Mouse (Mus musculus) T-helper 2 cell (primary cell): ENCODE measurements around the gene Zfp42.

ENCODE experiments used
- in situ Hi-C: fragments of 300-600 bp; cut with MboI, MseI; formaldehyde crosslinking; loops from one replicate; pipeline ENCODE4 v1.15.1; 2025; ENCODE audit warnings: high pct_unique_total_duplicates

Gene Zfp42

GRCm38 (mm10) chr8:43306896-43307295 is at the start of gene Zfp42:
Gene Zfp42, minus strand, starts transcription at chr8:43306980.
- in situ Hi-C loops = no loop called here

- in situ Hi-C loops = loop anchor here (25.0 kb wide), 1 partner anchor 1094 kb away; no protein-coding TSS in a partner anchor
Measured at GRCm38 (mm10) chr8:43356069-43356770, 49.4 kb upstream of the Zfp42 start.

DNA sequence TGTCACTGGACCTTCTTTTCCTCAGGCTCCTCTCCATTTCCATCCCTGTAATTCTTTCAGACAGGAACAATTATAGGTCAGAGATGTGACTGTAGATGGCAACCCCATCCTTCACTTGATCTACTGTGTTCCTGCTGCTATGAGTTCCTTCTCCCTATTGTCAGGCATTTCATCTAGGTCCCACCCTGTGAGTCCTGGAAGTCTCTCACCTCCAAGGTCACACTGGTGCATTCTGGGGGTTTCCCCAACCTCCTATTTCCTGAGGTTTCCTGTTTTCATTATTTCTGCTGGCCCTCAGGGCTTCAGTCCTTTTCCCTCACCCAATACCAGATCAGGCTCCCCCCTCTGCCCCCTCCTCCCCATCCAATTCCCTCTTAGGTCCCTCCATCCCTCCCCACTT is 45.5 kb upstream of the Zfp42 start:
- in situ Hi-C loops = loop anchor here (25.0 kb wide), 1 partner anchor 1090 kb away; no protein-coding TSS in a partner anchor

GRCm38 (mm10) chr8:43338555-43338954 is 31.8 kb upstream of the Zfp42 start:
- in situ Hi-C loops = no loop called here

DNA sequence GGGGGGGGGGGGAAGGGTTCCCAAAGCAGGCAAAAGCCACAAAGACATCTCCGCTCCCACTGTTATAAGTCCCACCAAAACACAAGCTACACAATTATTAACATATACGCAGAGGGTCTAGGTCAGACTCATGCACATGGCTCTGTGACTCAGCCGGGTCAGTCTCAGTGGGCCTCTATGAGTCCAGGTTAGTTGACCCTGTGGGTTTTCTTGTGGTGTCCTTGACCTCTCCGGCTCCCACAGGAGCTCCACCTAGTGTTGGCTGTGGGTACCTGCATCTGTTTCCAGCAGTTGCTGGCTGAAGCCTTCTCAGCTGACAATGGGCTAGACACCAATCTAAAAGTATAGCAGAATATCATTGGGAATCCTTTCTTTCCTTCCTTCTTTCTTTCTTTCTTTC is 26.7 kb upstream of the Zfp42 start:
- in situ Hi-C loops = no loop called here

DNA sequence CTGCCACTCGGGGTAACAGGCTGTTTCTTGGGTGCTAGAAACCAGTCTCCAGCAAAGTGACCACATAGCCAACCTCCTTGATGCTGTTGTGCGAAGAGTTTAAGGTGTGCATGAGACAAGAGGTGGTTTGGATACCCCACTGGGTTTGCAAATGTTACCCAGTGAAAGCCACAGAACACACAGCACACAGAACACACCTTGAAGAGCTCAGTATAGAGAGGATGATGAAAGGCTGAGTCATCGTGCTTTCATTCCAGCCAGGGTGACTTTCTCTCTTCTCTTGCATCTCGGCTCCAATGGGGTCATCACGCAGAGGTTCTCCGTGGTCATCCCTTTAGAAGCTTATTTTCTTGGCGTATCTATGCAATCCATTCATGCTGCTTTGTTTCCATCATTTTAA is 24.9 kb upstream of the Zfp42 start:
- in situ Hi-C loops = no loop called here

- in situ Hi-C loops = no loop called here
Measured at GRCm38 (mm10) chr8:43329913-43330705, 23.3 kb upstream of the Zfp42 start.

GRCm38 (mm10) chr8:43328666-43329065 is 21.9 kb upstream of the Zfp42 start:
- in situ Hi-C loops = no loop called here

DNA sequence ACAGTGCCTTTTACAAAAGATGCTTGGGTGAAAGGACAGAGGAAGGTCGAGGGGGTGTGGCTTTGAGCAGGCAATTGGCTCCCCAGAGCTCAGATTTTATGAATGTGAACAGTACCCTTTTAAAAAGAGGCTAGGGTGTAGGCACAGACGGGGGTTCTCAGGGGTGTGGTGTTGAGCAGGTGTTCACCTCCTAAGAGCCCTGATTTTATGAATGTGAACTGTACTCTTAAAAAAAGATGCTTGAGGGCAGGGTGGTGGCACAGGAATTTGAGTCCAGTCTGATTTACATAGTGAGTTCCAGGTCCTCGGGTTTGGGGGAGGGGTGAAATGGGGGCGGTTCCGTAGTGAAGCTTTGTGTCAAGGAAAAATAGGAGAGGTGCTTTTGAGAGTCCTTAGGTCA is 14.0 kb upstream of the Zfp42 start:
- in situ Hi-C loops = no loop called here

GRCm38 (mm10) chr8:43308213-43308612 is 1.4 kb upstream of the Zfp42 start:
- in situ Hi-C loops = no loop called here

GRCm38 (mm10) chr8:43305676-43306075 is 1.1 kb downstream of the Zfp42 start:
- in situ Hi-C loops = no loop called here

DNA sequence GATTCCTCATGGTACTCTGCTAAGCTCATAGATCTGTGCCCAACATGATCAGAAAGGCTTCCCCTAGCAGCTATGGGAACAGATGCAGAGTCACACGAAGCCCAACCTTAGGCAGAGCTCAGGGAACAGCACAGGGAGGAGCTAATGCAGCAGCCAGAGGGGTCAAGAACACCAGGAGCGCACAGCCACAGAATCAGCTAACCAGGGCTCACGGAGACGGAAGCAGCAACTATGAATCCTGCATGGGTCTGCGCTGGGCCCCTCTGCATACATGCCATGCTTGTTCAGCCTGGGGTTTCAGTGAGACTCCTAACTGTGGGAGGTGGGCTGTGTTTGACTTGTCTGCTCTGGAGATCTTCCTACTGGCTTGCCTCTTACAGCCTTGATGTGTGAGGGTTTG is 7.0 kb downstream of the Zfp42 start:
- in situ Hi-C loops = no loop called here

- in situ Hi-C loops = no loop called here
Measured at GRCm38 (mm10) chr8:43295826-43296225, 11.0 kb downstream of the Zfp42 start.

DNA sequence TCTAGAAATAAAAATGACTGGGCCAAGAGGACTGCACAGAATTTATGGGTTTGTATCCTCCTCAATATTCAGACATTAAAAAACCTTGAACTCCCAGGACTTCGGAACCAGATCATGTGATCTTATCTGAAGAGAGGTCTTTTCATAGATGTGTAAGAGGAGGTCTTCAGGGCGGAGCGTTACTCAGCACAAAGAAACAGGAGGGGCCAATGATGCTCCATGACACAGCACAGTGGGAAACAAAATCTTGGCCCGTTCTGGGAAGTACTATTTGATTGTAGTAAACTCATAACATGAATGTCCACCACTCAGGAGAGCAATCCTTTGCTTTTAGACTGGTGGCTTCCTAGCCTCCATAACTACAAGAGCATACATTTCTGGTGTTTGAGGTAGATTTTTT is 12.6 kb downstream of the Zfp42 start:
- in situ Hi-C loops = no loop called here

- in situ Hi-C loops = no loop called here
Measured at GRCm38 (mm10) chr8:43290424-43291111, 16.2 kb downstream of the Zfp42 start.

DNA sequence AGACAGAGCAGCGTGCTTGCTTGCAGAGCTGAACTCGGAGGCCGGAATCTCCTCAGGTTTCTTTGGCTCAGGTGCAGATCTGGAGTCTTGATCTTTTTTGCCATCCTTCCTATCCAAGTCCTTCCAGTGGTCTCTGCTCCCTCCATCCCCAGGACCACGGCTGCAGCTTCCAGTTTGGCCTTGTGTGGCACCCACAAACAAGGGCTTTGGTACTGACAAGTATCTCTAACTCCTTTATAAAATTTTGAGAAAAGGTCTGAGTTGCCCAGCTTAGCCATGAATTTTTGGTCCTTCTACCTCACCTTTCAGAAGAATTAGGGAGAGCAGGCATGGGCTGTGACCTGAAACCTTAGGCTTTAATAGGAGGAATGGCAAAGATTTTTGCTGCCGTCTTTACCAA is 17.0 kb downstream of the Zfp42 start:
- in situ Hi-C loops = no loop called here

- in situ Hi-C loops = no loop called here
Measured at GRCm38 (mm10) chr8:43288840-43289239, 17.9 kb downstream of the Zfp42 start.

DNA sequence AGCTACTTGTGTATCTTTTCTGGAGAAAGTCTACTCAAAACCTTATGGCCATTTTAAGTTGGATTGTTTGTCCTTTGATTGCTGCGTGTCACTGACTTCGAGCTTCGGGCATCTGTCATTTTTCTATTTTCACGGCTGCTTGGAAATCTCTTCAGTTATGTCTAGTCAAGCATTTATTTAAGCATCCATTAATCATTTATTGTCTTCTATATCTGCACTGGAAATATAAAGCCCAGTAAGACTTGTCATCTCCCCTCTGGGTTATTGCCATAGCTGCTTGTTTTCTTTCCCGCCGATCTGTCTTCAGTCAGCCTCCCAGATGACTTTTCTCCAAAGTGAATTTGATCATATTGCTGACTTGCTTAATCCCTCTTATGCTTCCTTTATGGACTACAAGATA is 19.3 kb downstream of the Zfp42 start:
- in situ Hi-C loops = no loop called here

DNA sequence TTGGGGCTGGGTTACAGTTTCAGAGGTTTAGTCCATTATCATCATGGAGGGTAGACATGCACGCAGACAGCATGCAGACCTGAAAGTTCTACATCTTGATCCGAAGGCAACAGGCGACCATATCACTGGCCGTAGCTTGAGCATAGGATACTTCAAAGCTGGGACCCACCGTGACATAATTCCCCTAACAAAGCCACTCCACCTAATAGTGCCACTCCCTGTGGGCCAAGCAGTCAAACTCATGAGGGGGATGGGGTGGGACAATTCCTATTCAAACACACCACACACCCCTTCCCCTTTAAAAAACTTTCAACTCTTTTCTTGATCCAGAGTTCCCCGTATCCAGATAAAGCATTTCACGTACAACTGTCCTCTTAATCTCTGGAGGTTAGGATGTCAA is 23.5 kb downstream of the Zfp42 start:
- in situ Hi-C loops = no loop called here

DNA sequence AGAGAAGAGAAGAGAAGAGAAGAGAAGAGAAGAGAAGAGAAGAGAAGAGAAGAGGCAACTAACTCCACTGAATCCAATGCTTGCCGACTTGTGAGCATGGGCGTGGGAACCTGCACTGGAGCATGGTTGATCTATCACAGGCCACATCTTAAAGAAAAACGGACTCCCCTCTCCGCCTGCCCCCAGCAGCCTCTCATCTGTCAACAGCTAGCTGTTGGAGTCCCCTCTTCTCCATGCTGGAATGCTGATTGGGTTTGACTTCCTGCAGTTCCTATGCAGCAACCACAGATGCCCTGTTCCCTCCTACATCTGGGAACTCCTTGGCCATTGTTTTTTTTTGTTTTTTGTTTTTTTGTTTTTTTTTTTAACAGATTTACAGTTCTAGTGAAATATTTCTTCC is 28.4 kb downstream of the Zfp42 start:
- in situ Hi-C loops = no loop called here

DNA sequence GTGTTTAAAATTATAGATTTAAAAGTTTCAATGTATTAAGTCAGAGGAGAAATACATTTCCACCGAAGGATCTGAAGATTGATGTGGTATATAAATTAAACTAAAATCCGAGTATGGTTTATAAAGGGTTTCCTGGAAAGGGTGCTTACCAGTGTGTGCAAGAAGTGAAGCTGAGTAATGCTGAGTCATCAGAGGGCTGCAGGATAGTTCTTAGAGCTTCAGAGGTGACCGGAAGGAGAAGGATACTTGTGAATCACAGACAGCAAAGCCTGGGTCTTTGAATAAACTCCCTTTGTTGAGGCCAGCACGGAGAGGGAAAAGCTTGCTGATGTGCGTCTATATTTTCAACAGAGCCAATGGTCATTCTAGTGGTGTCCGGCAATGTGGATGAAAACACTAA is 45.8 kb downstream of the Zfp42 start:
- in situ Hi-C loops = no loop called here

GRCm38 (mm10) chr8:43257886-43258285 is 48.9 kb downstream of the Zfp42 start:
- in situ Hi-C loops = no loop called here

DNA sequence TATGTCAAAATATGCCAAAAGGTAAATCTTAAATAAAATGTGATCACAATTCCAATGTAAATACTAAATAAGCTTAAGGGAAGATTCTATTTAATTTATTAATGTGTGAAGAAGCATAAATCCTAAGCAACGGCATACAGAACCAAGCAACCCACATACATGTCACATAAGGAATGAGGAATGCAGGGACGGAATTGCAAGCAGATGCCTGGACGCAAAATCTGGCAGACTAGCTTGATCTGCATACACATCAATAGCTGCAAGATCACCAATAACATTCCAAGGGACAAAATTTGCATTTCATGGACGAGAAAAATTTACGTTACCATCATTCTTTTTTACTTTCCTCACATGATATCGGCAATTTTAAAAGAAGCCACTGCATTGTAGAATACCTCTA is 51.1 kb downstream of the Zfp42 start:
- in situ Hi-C loops = no loop called here
